Mouse (Mus musculus) megakaryocyte, embryonic 14.5 days (primary cell): ENCODE results near the gene AL607142.1.

Source experiments
- FLI1 ChIP-seq: IDR thresholded peaks from 2 replicates; pipeline ENCODE4 v1.6.1; 2012; ENCODE audit warnings: low read length, inconsistent platforms, mixed read lengths
- GATA1 ChIP-seq: IDR thresholded peaks from 3 replicates; pipeline ENCODE4 v1.6.1; 2012; ENCODE audit warnings: mixed read lengths, low read length, inconsistent platforms, borderline replicate concordance

DNA sequence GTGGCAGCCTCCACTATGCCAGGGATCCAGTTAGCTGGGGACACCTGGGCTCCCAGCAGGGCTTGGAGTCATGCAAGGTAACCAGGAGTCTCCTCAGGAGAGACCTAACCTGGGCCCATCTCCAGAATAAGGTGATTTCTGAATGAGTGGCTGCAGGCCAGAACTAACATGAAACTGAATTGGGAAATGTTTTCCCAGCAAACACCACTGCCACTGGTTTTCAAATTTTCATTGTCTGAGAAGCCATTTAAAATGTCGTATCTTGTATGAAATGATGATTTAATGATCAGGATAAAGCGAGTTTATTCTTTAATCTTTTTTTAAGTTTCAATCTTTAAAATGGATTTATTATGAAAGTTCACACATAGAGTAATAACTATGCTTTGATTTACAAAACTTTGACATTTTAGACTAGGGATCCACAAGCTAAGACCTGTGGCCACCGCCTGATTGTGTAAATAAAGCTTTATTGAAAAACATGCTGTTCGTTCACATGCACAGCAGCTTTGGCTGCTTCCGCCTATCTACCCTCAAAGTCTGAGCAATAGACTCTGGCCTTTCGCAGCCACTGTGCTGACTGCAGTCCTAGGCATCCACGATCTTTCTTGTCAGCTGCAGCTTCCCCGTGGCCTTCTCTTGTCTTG is 2.9 kb downstream of the AL607142.1 start:
- TF ChIP-seq FLI1 (no peak), GATA1 (no peak)
